Mouse (Mus musculus): ENCODE measurements around the gene Vmn1r24.
"Not testable (repeated sequence)": the region's sequence is repeated elsewhere in the genome, so short reads cannot be mapped to it uniquely, and the experiment has no call there.

Gene Vmn1r24

DNA sequence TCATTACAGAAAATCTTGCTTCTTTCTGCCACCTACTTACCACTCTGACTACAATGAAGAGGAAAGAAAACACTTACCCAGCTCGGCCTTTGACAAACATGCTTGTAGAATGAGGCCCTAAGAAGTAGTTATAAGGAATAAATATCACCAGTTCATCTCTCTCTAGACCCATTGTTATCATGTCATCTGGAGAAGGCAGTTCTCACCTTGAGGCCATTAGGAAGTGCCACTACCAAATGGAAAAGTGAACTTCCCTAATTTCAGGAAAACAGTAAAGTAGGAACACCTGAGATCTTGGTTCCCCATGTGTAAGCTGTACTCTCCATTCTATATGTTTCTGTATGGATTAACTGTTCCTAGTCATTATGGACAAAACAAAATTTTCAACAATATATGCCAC lies at the start of gene Vmn1r24:
TSS of gene Vmn1r24 (minus strand) at position 101 of the 400 bp plus-strand sequence.
- not testable (repeated sequence) for DNase-seq (ENCODE audit: low spot score in 2 of 2)

DNA sequence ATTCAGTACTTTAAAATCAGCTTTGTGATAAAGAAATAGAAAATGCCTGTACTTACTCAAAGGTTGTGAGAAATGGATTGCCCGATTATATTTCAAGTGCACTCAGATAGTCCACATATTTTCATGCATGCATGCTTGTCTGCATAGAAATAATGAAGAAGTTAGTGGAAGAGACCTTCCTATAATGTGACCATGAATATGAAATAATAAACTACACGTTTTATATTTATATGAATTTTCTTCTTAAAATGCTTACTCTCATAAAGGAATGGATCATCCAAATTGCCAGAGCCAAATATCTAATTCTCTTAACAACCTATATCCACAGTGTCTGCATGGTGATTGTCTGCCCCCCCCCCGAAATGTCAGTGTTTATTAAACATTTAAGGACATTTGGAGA lies 19.4 kb upstream of the Vmn1r24 start, which contains the start of gene Vmn1r25:
TSS of gene Vmn1r25 (minus strand) at position 101 of the 400 bp plus-strand sequence.
- DNase-seq (ENCODE audit: low spot score in 2 of 2), result no peak

DNA sequence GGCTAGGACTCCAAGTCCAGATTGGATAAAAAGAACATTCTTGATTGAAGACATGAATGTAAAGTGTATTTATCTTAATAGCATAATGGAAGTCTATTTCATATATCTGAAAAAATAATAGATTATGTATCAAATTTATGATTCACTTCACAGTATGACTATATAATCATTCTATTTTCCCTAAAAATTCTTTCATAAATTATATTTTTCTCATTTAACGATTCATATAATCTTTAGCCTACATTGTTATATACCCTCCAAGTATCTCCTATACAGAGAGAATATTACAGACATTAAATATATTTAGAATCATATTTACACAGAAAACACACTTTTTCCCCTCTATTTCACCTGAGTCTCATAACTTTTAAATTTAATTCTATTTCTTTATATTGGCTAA lies 34.6 kb downstream of the Vmn1r24 start, which contains the start of gene Vmn1r23:
TSS of gene Vmn1r23 (minus strand) at position 101 of the 400 bp plus-strand sequence.
- no peak for DNase-seq (ENCODE audit: low spot score in 2 of 2)

DNA sequence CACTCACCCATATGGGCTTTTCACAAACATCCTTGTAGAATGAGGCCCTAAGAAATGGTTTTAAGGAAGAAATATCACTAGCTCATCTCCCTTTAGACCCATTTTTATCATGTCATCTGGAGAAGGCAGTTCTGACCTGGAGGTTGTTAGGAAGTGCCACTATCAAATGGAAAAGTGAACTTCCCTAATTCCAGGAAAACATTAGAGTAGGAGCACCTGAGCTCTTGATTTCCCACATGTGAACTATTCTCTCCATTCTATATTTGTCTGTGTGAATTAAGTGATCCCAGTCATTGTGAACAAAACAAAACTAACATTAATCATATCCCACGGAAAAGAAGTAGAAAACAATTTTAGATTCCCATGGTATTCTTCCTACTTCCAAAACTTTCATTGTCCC lies 53.4 kb downstream of the Vmn1r24 start, which contains the start of gene Vmn1r22:
TSS of gene Vmn1r22 (minus strand) at position 101 of the 400 bp plus-strand sequence.
- DNase-seq (ENCODE audit: low spot score in 2 of 2), result no peak
